Mouse (Mus musculus): ENCODE results near the gene Vmn1r115. TPM values are rescaled to one million over a fixed set of nuclear protein-coding genes. Genes with fewer than 3 reads are reported as not detected.
"Not testable (repeated sequence)": the region's sequence is repeated elsewhere in the genome, so short reads cannot be mapped to it uniquely, and the experiment has no call there.

The Vmn1r115 gene
- not detected in 2 replicates for polyA plus RNA-seq (2015; fragmentation: Nextera tagmentation; extraction: Ambion mirVana)

DNA sequence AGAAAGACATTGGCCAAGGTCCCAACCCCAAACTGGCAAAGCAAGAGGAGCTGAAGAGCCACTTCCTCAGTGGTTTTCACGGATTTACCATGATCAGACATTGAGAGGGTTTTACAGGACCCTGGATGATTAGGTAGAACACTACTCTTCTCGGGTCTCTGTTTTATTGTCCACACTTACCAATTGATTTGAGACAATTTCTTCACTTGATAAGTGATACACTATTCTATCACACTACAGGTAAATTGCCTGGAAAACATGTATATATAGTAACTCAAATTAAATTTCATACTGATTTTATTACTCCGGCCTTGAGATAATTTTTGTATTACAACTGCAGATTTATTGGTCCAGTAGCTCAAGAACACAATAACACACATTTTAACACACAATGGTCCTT lies at the start of gene Vmn1r115:
Gene Vmn1r115 (minus strand): TSS at position 101 of the 400 bp plus-strand sequence.
- not testable (repeated sequence) for H3K4me3 ChIP-seq (ENCODE audit: low read length); H3K4me2 ChIP-seq (ENCODE audit: low read depth, low read length); H3K27ac ChIP-seq (ENCODE audit: low read length); ATAC-seq (ENCODE audit: low read depth); H3K36me3 ChIP-seq (ENCODE audit: control insufficient read depth, insufficient read depth, low read length); H3K9me3 ChIP-seq (ENCODE audit: control insufficient read depth, low read length); H3K27me3 ChIP-seq (ENCODE audit: control insufficient read depth, insufficient read depth, low read depth, low read length); H3K4me1 ChIP-seq (replicated peaks; ENCODE audit: control insufficient read depth, insufficient read depth, low read length); H3K9ac ChIP-seq (ENCODE audit: low read length)
- 62% methylated on average over 1 of the region's 3 CpGs for WGBS

DNA sequence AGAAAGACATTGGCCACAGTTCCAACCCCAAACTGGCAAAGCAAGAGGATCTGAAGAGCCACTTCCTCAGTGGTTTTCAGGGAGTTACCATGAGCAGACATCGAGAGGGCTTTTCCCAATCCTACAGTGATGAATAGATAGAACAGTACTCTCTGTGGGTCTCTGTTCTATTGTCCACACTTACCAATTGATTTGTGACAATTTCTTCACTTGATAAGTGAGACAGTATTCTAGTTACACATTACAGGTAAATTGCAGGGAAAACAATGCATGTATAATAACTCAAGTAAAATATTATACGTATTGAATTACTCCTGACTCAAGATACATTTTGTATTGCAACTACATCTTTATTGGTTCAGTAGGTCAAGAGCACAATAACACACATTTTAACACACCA lies 39.2 kb upstream of the Vmn1r115 start, which contains the start of gene Vmn1r117:
Gene Vmn1r117 (minus strand): TSS at position 101 of the 400 bp plus-strand sequence.
- H3K27me3 ChIP-seq (ENCODE audit: control insufficient read depth, insufficient read depth, low read depth, low read length); H3K9ac ChIP-seq (ENCODE audit: low read length); H3K4me3 ChIP-seq (ENCODE audit: low read length); H3K27ac ChIP-seq (ENCODE audit: low read length); ATAC-seq (ENCODE audit: low read depth); H3K9me3 ChIP-seq (ENCODE audit: control insufficient read depth, low read length); H3K4me2 ChIP-seq (ENCODE audit: low read depth, low read length); H3K36me3 ChIP-seq (ENCODE audit: control insufficient read depth, insufficient read depth, low read length); H3K4me1 ChIP-seq (replicated peaks; ENCODE audit: control insufficient read depth, insufficient read depth, low read length): not testable (repeated sequence)
- WGBS: no CpG with 5 or more reads among the region's 2 CpGs

DNA sequence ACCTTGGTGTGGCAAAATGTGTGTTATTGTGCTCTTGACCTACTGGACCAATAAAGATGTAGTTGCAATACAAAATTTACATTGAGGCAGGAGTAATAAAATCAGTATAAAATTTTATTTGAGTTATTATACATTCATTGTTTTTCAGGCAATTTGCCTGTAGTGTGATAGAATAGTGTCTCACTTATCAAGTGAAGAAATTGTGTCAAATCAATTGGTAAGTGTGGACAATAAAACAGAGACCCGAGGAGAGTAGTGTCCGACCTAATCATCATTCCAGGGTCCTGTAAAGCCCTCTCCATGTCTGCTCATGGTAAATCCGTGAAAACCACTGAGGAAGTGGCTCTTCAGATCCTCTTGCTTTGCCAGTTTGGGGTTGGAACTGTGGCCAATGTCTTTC lies 27.2 kb upstream of the Vmn1r115 start, which contains the start of gene Vmn1r116:
Gene Vmn1r116 (plus strand): TSS at position 301 of the 400 bp plus-strand sequence.
- 50% methylated on average over 3 of the region's 3 CpGs for WGBS

DNA sequence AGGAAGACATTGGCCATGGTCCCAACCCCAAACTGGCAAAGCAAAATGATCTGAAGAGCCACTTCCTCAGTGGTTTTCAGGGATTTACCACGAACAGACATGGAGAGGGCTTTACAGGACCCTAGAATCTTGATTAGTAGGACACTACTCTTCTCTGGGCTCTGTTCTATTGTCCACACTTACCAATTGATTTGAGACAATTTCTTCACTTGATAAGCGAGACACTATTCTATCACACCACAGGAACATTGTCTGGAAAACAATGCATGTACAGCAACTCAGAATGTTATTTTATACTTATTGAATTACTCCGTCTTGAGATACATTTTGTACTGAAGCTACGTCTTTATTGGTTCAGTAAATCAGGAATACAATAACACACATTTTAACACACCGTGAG lies 32.7 kb downstream of the Vmn1r115 start, which contains the start of gene Vmn1r114:
Gene Vmn1r114 (minus strand): TSS at position 101 of the 400 bp plus-strand sequence.
- H3K9ac ChIP-seq (ENCODE audit: low read length); ATAC-seq (ENCODE audit: low read depth); H3K4me1 ChIP-seq (replicated peaks; ENCODE audit: control insufficient read depth, insufficient read depth, low read length): not testable (repeated sequence)

More for the DNA sequence above, 27.2 kb upstream of the Vmn1r115 start, which contains the start of gene Vmn1r116:
- H3K4me1 ChIP-seq (replicated peaks; ENCODE audit: control insufficient read depth, insufficient read depth, low read length); H3K9ac ChIP-seq (ENCODE audit: low read length); H3K27ac ChIP-seq (ENCODE audit: low read length); H3K4me3 ChIP-seq (ENCODE audit: low read length); H3K36me3 ChIP-seq (ENCODE audit: control insufficient read depth, insufficient read depth, low read length); H3K27me3 ChIP-seq (ENCODE audit: control insufficient read depth, insufficient read depth, low read depth, low read length); ATAC-seq (ENCODE audit: low read depth); H3K4me2 ChIP-seq (ENCODE audit: low read depth, low read length); H3K9me3 ChIP-seq (ENCODE audit: control insufficient read depth, low read length): not testable (repeated sequence)

More for the DNA sequence above, 32.7 kb downstream of the Vmn1r115 start, which contains the start of gene Vmn1r114:
- H3K36me3 ChIP-seq (ENCODE audit: control insufficient read depth, insufficient read depth, low read length); H3K4me3 ChIP-seq (ENCODE audit: low read length); H3K4me2 ChIP-seq (ENCODE audit: low read depth, low read length); H3K9me3 ChIP-seq (ENCODE audit: control insufficient read depth, low read length); H3K27ac ChIP-seq (ENCODE audit: low read length); H3K27me3 ChIP-seq (ENCODE audit: control insufficient read depth, insufficient read depth, low read depth, low read length): not testable (repeated sequence)
- no CpG with 5 or more reads among the region's 5 CpGs for WGBS

Other genes starting within 250 kb of the Vmn1r115 start
- gene Gm4513, start 246.0 kb downstream of the Vmn1r115 start, polyA plus RNA-seq (2015; fragmentation: Nextera tagmentation; extraction: Ambion mirVana): not detected in 2 replicates
- not detected in 2 replicates for gene Vmn1r107, start 176.1 kb downstream of the Vmn1r115 start, polyA plus RNA-seq (2015; fragmentation: Nextera tagmentation; extraction: Ambion mirVana)
- gene Vmn1r111, start 141.8 kb downstream of the Vmn1r115 start, polyA plus RNA-seq (2015; fragmentation: Nextera tagmentation; extraction: Ambion mirVana): not detected in 2 replicates
- not detected in 2 replicates for gene Gm10668, start 114.4 kb downstream of the Vmn1r115 start, polyA plus RNA-seq (2015; fragmentation: Nextera tagmentation; extraction: Ambion mirVana)
- not detected in 2 replicates for gene Vmn1r112, start 73.8 kb downstream of the Vmn1r115 start, polyA plus RNA-seq (2015; fragmentation: Nextera tagmentation; extraction: Ambion mirVana)
- not detected in 2 replicates for gene Vmn1r113, start 57.7 kb downstream of the Vmn1r115 start, polyA plus RNA-seq (2015; fragmentation: Nextera tagmentation; extraction: Ambion mirVana)
- not detected in 2 replicates for gene Vmn1r114, start 32.8 kb downstream of the Vmn1r115 start, polyA plus RNA-seq (2015; fragmentation: Nextera tagmentation; extraction: Ambion mirVana)
- gene Vmn1r116, start 27.3 kb upstream of the Vmn1r115 start, polyA plus RNA-seq (2015; fragmentation: Nextera tagmentation; extraction: Ambion mirVana): not detected in 2 replicates
- gene Vmn1r117, start 39.1 kb upstream of the Vmn1r115 start, polyA plus RNA-seq (2015; fragmentation: Nextera tagmentation; extraction: Ambion mirVana): not detected in 2 replicates
- gene Vmn1r118, start 67.4 kb upstream of the Vmn1r115 start, polyA plus RNA-seq (2015; fragmentation: Nextera tagmentation; extraction: Ambion mirVana): not detected in 2 replicates
- gene Vmn1r119, start 167.5 kb upstream of the Vmn1r115 start, polyA plus RNA-seq (2015; fragmentation: Nextera tagmentation; extraction: Ambion mirVana): not detected in 2 replicates
- gene Vmn1r120, start 208.8 kb upstream of the Vmn1r115 start, polyA plus RNA-seq (2015; fragmentation: Nextera tagmentation; extraction: Ambion mirVana): not detected in 2 replicates

Measured in lung, embryonic 16.5 days (tissue).